Mouse (Mus musculus): ENCODE results near the gene Chst11.

DNA sequence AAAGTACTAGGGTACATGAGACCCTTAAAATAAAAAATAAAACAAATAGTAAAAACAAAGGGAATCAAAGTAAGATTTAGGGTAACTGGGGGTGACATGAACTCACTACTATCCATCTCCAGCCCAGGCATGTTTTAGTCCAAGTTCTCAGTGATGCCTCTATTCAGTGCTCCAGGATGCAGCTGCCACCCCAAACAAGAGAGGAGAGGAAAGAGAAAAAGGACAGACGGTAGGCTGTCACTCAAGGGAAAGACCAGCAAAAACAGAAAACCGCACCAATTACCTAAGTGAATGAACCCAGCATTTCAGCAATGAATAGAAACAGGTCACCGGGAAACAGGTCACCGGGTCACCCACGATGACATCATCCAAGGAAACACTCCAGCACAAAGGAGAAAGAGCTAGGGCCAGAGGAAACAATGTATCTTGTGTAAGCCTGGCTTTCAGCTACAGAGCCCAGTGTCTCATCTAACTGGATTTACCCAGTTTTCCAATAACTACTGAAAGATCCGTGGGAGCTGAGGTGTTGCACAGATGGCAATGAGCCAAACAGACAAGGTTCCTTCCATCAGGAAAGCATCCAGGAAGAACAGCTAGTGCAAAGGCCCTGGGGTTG is 225.8 kb downstream of the Chst11 start:
- TF ChIP-seq CTCF (IDR thresholded peaks at IDR 0.05; ENCODE audit: extremely low read depth, insufficient read depth, low read length) (no peak), POLR2A (IDR thresholded peaks at IDR 0.05; ENCODE audit: extremely low read depth, insufficient read depth, low read length) (no peak)
